Mouse (Mus musculus) heart, adult 2 months (tissue): ENCODE results near the gene Slc39a10.

ENCODE experiments used
- CTCF ChIP-seq: fragments of 200-600 bp; IDR thresholded peaks from 2 replicates; pipeline ENCODE4 v1.8.1; 2022; ENCODE audit warnings: antibody characterized with exemption, mild to moderate bottlenecking, moderate library complexity
- EP300 ChIP-seq: fragments of 200-500 bp; IDR thresholded peaks from 2 replicates; pipeline ENCODE4 v1.6.1; 2011; ENCODE audit warnings: low read depth, low read length, control low read depth; ENCODE audit not compliant: insufficient read depth
- POLR2A ChIP-seq: fragments of 200-500 bp; IDR thresholded peaks from 2 replicates; pipeline ENCODE4 v1.6.1; 2011; ENCODE audit warnings: mild to moderate bottlenecking, low read depth, low read length, control low read depth; ENCODE audit not compliant: insufficient read depth

DNA sequence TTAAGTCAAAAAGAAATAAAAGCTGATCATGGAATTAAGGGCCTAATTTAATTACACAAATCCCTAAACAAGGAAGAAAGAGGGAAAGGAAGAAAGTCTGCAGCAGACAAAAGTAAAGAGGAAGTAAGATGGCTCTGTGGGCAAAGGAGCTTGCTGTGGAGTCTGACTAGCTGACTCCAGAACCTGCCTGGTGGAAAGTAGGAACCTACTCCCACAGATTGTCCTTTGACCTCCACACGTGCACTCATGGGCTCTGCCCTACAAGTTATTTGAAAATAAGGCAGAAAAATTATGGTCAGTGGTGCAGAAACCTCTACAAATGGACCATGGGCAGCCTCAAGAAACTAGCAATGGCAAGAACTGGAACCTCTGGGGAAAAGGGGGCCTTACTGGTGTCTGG is 32.6 kb downstream of the Slc39a10 start:
- TF ChIP-seq POLR2A = no peak
- TF ChIP-seq EP300 = no peak
- no peak for TF ChIP-seq CTCF
